Mouse (Mus musculus) CH12.LX (cell line): ENCODE measurements around the gene Baz2b.

Experiments
- CHD2 ChIP-seq: IDR thresholded peaks from 2 replicates; pipeline ENCODE4 v1.6.1; 2011; ENCODE audit warnings: low read length, improper control_type of control experiment
- CTCF ChIP-seq, 2 experiments: IDR thresholded peaks in 1 of 2; conservative IDR thresholded peaks in 1 of 2; 2 replicates each; pipeline ENCODE4 v1.5.1; 2011 to 2012; ENCODE audit warnings: low read depth in 2 of 2, low read length in 2 of 2, improper control_type of control experiment in 1 of 2, inconsistent platforms in 1 of 2, mild to moderate bottlenecking in 1 of 2, moderate library complexity in 1 of 2
- E2F4 ChIP-seq: IDR thresholded peaks from 2 replicates; pipeline ENCODE4 v1.6.1; 2011; ENCODE audit warnings: low read depth, low read length, improper control_type of control experiment; ENCODE audit not compliant: insufficient replicate concordance
- EP300 ChIP-seq: IDR thresholded peaks from 2 replicates; pipeline ENCODE4 v1.6.1; 2011; ENCODE audit warnings: low read length, improper control_type of control experiment
- MAFK ChIP-seq: IDR thresholded peaks from 2 replicates; pipeline ENCODE4 v1.6.1; 2011; ENCODE audit warnings: low read length, improper control_type of control experiment; ENCODE audit not compliant: insufficient replicate concordance
- MAZ ChIP-seq: IDR thresholded peaks from 2 replicates; pipeline ENCODE4 v1.6.1; 2012; ENCODE audit warnings: low read depth, mild to moderate bottlenecking, inconsistent platforms, low read length, improper control_type of control experiment, moderate library complexity
- MXI1 ChIP-seq: IDR thresholded peaks from 2 replicates; pipeline ENCODE4 v1.6.1; 2011; ENCODE audit warnings: mild to moderate bottlenecking, low read depth, low read length, improper control_type of control experiment
- POLR2A ChIP-seq: IDR thresholded peaks from 2 replicates; pipeline ENCODE4 v1.6.1; 2011; ENCODE audit warnings: low read depth, mild to moderate bottlenecking, improper control_type of control experiment, low read length
- TCF12 ChIP-seq: IDR thresholded peaks from 2 replicates; pipeline ENCODE4 v1.6.1; 2014; ENCODE audit warnings: low read depth, mild to moderate bottlenecking, inconsistent platforms, low read length, improper control_type of control experiment
- ZC3H11A ChIP-seq: IDR thresholded peaks from 2 replicates; pipeline ENCODE4 v1.6.1; 2012; ENCODE audit warnings: low read depth, mild to moderate bottlenecking, inconsistent platforms, low read length, improper control_type of control experiment
- ZKSCAN1 ChIP-seq: IDR thresholded peaks from 2 replicates; pipeline ENCODE4 v1.6.1; 2012; ENCODE audit warnings: low read depth, inconsistent platforms, low read length, improper control_type of control experiment, borderline replicate concordance
- ZMIZ1 ChIP-seq: IDR thresholded peaks from 2 replicates; pipeline ENCODE4 v1.6.1; 2012; ENCODE audit warnings: low read depth, mild to moderate bottlenecking, inconsistent platforms, low read length, improper control_type of control experiment
- ZNF384 ChIP-seq: IDR thresholded peaks from 2 replicates; pipeline ENCODE4 v1.6.1; 2012; ENCODE audit warnings: low read depth, low read length, improper control_type of control experiment, inconsistent platforms

GRCm38 (mm10) chr2:60114901-60115300 lies 94.7 kb downstream of the Baz2b start:
- no peak for TF ChIP-seq EP300
- no peak for TF ChIP-seq ZKSCAN1
- TF ChIP-seq MAZ: no peak
- TF ChIP-seq MAFK: no peak
- TF ChIP-seq ZC3H11A: no peak
- TF ChIP-seq POLR2A: no peak
- TF ChIP-seq CTCF (conservative IDR thresholded peaks at IDR 0.05 in 1 of 2, IDR thresholded peaks at IDR 0.05 in 1 of 2; ENCODE audit: low read depth in 2 of 2, low read length in 2 of 2): no peak
- TF ChIP-seq ZMIZ1: no peak
- no peak for TF ChIP-seq ZNF384
- no peak for TF ChIP-seq E2F4
- no peak for TF ChIP-seq TCF12
- TF ChIP-seq CHD2: no peak
- no peak for TF ChIP-seq MXI1
